Mouse (Mus musculus) heart, adult 18-20 months (tissue): ENCODE results near the gene Dchs2. TPM values are rescaled to one million over a fixed set of nuclear protein-coding genes. Genes with fewer than 3 reads are reported as not detected.

Experiments
- total RNA-seq, 2 experiments: library from RNA; stranded (reverse); gene quantifications; 2 replicates each; pipeline ENCODE4 v1.2.3; 2021

The Dchs2 gene
- total RNA-seq, 2 experiments from 2014 or later, result 0.62 to 0.82 TPM

Other genes starting within 250 kb of the Dchs2 start
- gene Lrat, start 224.0 kb upstream of the Dchs2 start, total RNA-seq, result under 1 TPM; 0.05 to 0.33 TPM
- not detected for gene Fgg, start 120.2 kb upstream of the Dchs2 start, total RNA-seq
- gene Fga, start 101.9 kb upstream of the Dchs2 start, total RNA-seq, result not detected
- gene Fgb, start 78.1 kb upstream of the Dchs2 start, total RNA-seq, result not detected
- gene Plrg1, start 72.4 kb upstream of the Dchs2 start, total RNA-seq, result 10 to 100 TPM; 26.8 to 29.4 TPM